Mouse (Mus musculus): Measurements from ENCODE around the gene Ccdc142. TPM values are rescaled to one million over a fixed set of nuclear protein-coding genes. Genes with fewer than 3 reads are reported as not detected.

Ccdc142 gene
- polyA plus RNA-seq, 1 experiment: 7.5 TPM

DNA sequence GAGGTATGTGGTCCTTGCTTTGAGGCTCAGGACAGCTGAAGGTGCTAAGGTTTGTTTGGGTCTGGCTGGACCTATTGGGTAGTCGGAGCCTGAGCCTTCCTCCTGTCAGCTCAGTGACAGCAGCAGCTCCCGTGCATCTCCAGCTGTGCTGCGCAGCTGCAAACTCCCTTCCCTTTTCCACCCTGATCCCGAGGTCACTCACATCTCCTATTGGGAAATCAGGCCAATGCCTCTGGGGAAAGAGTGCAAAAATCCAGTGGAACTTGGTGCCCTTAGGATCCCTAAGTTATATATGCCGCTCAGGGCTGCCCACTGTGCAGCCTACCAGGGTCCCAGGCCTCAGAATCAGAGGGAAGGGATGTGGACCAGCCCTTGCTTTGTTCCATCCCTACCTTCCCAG, 17.9 kb upstream of the Ccdc142 start:
- Histone ChIP-seq H3K27me3 (ENCODE audit: control insufficient read depth, insufficient read depth, low read length) (peaks cover 34% of the 10 kb centered on the region), H3K4me3 (ENCODE audit: low read depth, low read length) (no peak overlapping the region), H3K27ac (ENCODE audit: insufficient read depth, low read depth, low read length) (no peak overlapping the region), H3K4me1 (ENCODE audit: control insufficient read depth, insufficient read depth, insufficient read length, low read length) (peaks cover 14% of the 10 kb centered on the region), H3K36me3 (ENCODE audit: control insufficient read depth, insufficient read depth, low read length) (peaks cover 11% of the 10 kb centered on the region; the same call in 1 of the 2 replicates)
- WGBS: 55% methylated on average over 5 of the region's 5 CpGs
- TF ChIP-seq POLR2A (IDR thresholded peaks at IDR 0.05; ENCODE audit: low read depth, low read length): no peak
- TF ChIP-seq CTCF (IDR thresholded peaks at IDR 0.05; ENCODE audit: extremely low read depth, insufficient read length, insufficient replicate concordance, low read depth, low read length): no peak

DNA sequence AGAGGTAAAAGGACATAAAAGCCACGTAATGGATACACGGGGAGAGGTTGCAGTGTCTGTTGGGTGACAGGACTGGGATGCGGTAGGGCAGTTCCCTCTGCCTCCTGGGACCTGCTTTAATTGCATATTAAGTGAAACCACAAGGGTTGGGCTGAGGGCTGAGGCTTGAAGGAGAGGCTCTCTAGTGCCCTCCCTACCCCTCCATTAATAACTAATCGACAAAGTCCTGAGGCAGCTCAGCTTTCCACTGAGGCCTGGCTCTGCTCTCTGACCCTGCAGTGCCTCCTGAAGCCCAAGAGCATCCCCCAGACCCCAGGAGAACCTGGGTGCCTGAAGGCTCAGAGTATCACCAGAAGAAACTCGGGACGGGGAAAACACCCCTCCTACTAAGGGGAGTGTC, 16.9 kb upstream of the Ccdc142 start:
- WGBS: 26% methylated on average over 6 of the region's 6 CpGs

GRCm38 (mm10) chr6:83086121-83087035, 15.0 kb upstream of the Ccdc142 start, which contains the start of gene Lbx2:
Lbx2 (plus strand) TSS chr6:83086367.
- H3K27ac ChIP-seq (ENCODE audit: insufficient read depth, low read depth, low read length): peak within 1 kb of the TSS; percentile 38; the same call in 1 of the 2 replicates
- peaks cover 43% of the 10 kb centered on the region for H3K27me3 ChIP-seq (ENCODE audit: control insufficient read depth, insufficient read depth, low read length)
- peak within 1 kb of the TSS; percentile 44 for H3K4me3 ChIP-seq (ENCODE audit: low read depth, low read length)
- 6% methylated on average over 42 of the region's 42 CpGs for WGBS
- H3K36me3 ChIP-seq (ENCODE audit: control insufficient read depth, insufficient read depth, low read length): 0 out of 2 replicates have a peak, but pooled peaks cover 3% of the 10 kb centered on the region
- peaks cover 14% of the 10 kb centered on the region for H3K4me1 ChIP-seq (ENCODE audit: control insufficient read depth, insufficient read depth, insufficient read length, low read length)
- TF ChIP-seq CTCF (IDR thresholded peaks at IDR 0.05; ENCODE audit: extremely low read depth, insufficient read length, insufficient replicate concordance, low read depth, low read length): no peak
- TF ChIP-seq POLR2A (IDR thresholded peaks at IDR 0.05; ENCODE audit: low read depth, low read length): no peak

More for the DNA sequence above, 16.9 kb upstream of the Ccdc142 start:
- H3K27ac ChIP-seq (ENCODE audit: insufficient read depth, low read depth, low read length): no peak overlapping the region
- no peak for TF ChIP-seq POLR2A (IDR thresholded peaks at IDR 0.05; ENCODE audit: low read depth, low read length)
- no peak for TF ChIP-seq CTCF (IDR thresholded peaks at IDR 0.05; ENCODE audit: extremely low read depth, insufficient read length, insufficient replicate concordance, low read depth, low read length)
- H3K4me3 ChIP-seq (ENCODE audit: low read depth, low read length): no peak overlapping the region
- peaks cover 14% of the 10 kb centered on the region for H3K4me1 ChIP-seq (ENCODE audit: control insufficient read depth, insufficient read depth, insufficient read length, low read length)
- H3K36me3 ChIP-seq (ENCODE audit: control insufficient read depth, insufficient read depth, low read length): peaks cover 11% of the 10 kb centered on the region; the same call in 1 of the 2 replicates
- peaks cover 40% of the 10 kb centered on the region for H3K27me3 ChIP-seq (ENCODE audit: control insufficient read depth, insufficient read depth, low read length)

- WGBS: 10% methylated on average over 47 of the region's 47 CpGs
- no peak for TF ChIP-seq POLR2A (IDR thresholded peaks at IDR 0.05; ENCODE audit: low read depth, low read length)
- peak overlapping the region; percentile 44 for H3K4me3 ChIP-seq (ENCODE audit: low read depth, low read length)
Observed at GRCm38 (mm10) chr6:83087205-83087925, 14.0 kb upstream of the Ccdc142 start.

DNA sequence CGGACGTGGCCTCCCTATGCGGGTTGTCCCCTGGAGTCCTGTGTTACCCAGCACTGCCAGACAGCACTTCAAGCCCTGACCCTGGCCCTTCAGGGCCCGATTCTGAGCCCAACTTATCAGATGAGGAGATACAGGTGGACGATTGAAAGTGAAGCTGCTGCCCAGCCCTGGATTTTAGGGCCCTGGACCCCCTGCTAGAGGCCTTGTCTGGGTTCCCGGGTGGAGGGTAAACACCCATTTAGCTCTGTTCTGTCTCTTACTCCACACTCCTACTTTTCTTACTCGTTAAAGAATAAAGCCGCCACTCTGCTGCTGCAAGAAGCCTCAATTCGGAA, 13.5 kb upstream of the Ccdc142 start:
- Histone ChIP-seq H3K4me1 (ENCODE audit: control insufficient read depth, insufficient read depth, insufficient read length, low read length) (peaks cover 17% of the 10 kb centered on the region), H3K27me3 (ENCODE audit: control insufficient read depth, insufficient read depth, low read length) (peaks cover 43% of the 10 kb centered on the region)

More at GRCm38 (mm10) chr6:83087205-83087925, 14.0 kb upstream of the Ccdc142 start:
- Histone ChIP-seq H3K27ac (ENCODE audit: insufficient read depth, low read depth, low read length) (peak overlapping the region; percentile 38; the same call in 1 of the 2 replicates), H3K36me3 (ENCODE audit: control insufficient read depth, insufficient read depth, low read length) (no peaks in the 10 kb centered on the region), H3K4me1 (ENCODE audit: control insufficient read depth, insufficient read depth, insufficient read length, low read length) (peaks cover 14% of the 10 kb centered on the region), H3K27me3 (ENCODE audit: control insufficient read depth, insufficient read depth, low read length) (peaks cover 43% of the 10 kb centered on the region)

DNA sequence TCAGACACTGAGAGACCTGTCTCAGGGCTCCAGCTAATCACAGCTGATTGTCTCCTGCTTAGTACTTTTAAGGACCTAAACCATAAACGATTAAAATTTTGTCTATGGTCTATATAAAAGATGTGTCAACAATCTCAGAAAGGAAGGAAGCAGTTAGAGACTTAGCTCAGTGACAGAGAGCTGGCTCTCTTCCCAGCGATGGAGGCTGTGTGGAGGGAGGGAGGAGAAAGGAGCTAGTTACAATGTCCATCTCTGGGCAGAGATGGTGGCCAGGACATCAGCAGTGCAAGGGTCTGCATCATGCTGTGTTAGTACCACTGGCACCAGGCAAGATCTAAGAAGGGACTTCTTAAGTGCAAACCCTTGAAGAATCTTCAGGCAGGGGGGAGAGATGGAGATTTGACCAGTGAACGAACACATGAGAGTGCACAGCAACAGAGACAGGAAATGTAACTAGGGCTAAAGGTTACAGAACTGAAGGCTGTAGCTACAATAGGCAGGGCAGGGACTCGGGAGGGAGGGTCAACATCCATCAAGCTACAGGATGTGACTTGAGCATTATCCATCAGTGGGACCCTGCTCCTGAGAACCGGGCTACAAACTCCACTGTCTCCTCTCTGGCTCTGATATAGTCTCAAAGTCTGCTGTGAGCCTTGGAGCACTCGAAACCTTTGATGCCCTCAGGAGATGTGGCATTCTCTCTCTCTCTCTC, 8.8 kb upstream of the Ccdc142 start:
- Histone ChIP-seq H3K36me3 (ENCODE audit: control insufficient read depth, insufficient read depth, low read length) (no peaks in the 10 kb centered on the region), H3K4me3 (ENCODE audit: low read depth, low read length) (no peak overlapping the region), H3K4me1 (ENCODE audit: control insufficient read depth, insufficient read depth, insufficient read length, low read length) (peaks cover 6% of the 10 kb centered on the region), H3K27ac (ENCODE audit: insufficient read depth, low read depth, low read length) (no peak overlapping the region), H3K27me3 (ENCODE audit: control insufficient read depth, insufficient read depth, low read length) (peaks cover 17% of the 10 kb centered on the region)
- TF ChIP-seq POLR2A (IDR thresholded peaks at IDR 0.05; ENCODE audit: low read depth, low read length) (no peak), CTCF (IDR thresholded peaks at IDR 0.05; ENCODE audit: extremely low read depth, insufficient read length, insufficient replicate concordance, low read depth, low read length) (no peak)
- WGBS: 18% methylated on average over 6 of the region's 6 CpGs

More for the DNA sequence above, 13.5 kb upstream of the Ccdc142 start:
- Histone ChIP-seq H3K4me3 (ENCODE audit: low read depth, low read length) (peak overlapping the region; percentile 44), H3K36me3 (ENCODE audit: control insufficient read depth, insufficient read depth, low read length) (no peaks in the 10 kb centered on the region), H3K27ac (ENCODE audit: insufficient read depth, low read depth, low read length) (no peak overlapping the region)
- 35% methylated on average over 9 of the region's 9 CpGs for WGBS
- no peak for TF ChIP-seq POLR2A (IDR thresholded peaks at IDR 0.05; ENCODE audit: low read depth, low read length)
- no peak for TF ChIP-seq CTCF (IDR thresholded peaks at IDR 0.05; ENCODE audit: extremely low read depth, insufficient read length, insufficient replicate concordance, low read depth, low read length)

Measured in small intestine, adult 2 months (tissue).